15 mouse cellular contexts compared by ENCODE assay signal in the genomic region with DNA sequence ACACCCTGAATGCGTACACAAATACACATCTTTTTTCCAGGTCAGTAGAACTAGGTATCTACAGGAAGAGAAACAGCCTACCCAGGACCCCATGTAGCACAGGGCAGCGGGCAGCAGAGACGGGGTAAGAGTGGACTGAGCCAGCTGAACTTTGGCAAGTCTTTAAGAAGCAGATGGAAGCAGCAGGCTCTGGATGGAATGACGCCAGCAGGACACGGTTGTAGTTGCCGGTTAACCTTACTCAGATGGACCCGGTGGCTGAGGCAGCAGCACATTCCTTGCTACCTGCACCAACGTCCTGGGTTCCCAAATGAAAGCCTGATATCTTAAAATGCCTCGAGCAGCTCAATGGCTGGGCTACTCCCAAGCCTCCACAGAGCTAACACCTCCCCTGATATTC. TPM values are rescaled to one million over a fixed set of nuclear protein-coding genes. Genes with fewer than 3 reads are reported as not detected.
DNase-seq lines count a peak whose midpoint lies in the region; ATAC-seq lines count a peak whose summit lies in the region.
"Had no signal": no experiment of that assay in that cellular context is flagged by ENCODE, and none has a peak within 500 bp of the region (broad histone marks: within the 10 kb centered on the region; RNA-seq: fewer than 3 reads in every experiment).

No protein-coding gene starts in this region.

- DNase-seq in forebrain, embryonic 11.5 days (ENCODE audit: low spot score) = no peak
- DNase-seq in left cerebral cortex, postnatal 4 days = peak; percentile 89
- no peak for DNase-seq in left cerebral cortex, adult 11 months (ENCODE audit: low spot score)
- peak; percentile 73 for DNase-seq in cerebellum, adult 8-10 months
- peak; percentile 58 for DNase-seq in lung, postnatal 10 days
- DNase-seq in frontal cortex, postnatal 10 days (ENCODE audit: low spot score in 2 of 2) = no peak
- no peak for DNase-seq in urinary bladder, postnatal 36 days (ENCODE audit: low spot score in 2 of 2)
- DNase-seq: layer of hippocampus, postnatal 36 days had no signal

- no peak overlapping the region for H3K4me3 ChIP-seq in forebrain, embryonic 15.5 days
- H3K4me3 ChIP-seq in forebrain, embryonic 11.5 days (ENCODE audit: low read depth, low read length) = no peak overlapping the region
- H3K4me3 ChIP-seq: embryonic facial prominence, embryonic 12.5 days; liver, embryonic 12.5 days; midbrain, embryonic 13.5 days had no signal

- intact Hi-C loops in left cerebral cortex, postnatal 4 days (cut with DNase I) = no loop called here

- peaks cover 46% of the 10 kb centered on the region for H3K36me3 ChIP-seq in forebrain, embryonic 15.5 days
- peaks cover 4% of the 10 kb centered on the region; the same call in 1 of the 2 replicates for H3K36me3 ChIP-seq in forebrain, embryonic 11.5 days (ENCODE audit: control insufficient read depth, insufficient read depth, low read length)

- no peaks in the 10 kb centered on the region for H3K27me3 ChIP-seq in forebrain, embryonic 15.5 days
- H3K27me3 ChIP-seq in forebrain, embryonic 11.5 days (ENCODE audit: control insufficient read depth, insufficient read depth, low read length) = no peaks in the 10 kb centered on the region
- H3K27me3 ChIP-seq: embryonic facial prominence, embryonic 12.5 days; liver, embryonic 12.5 days; midbrain, embryonic 13.5 days had no signal

- no peak overlapping the region for H3K4me2 ChIP-seq in forebrain, embryonic 15.5 days (replicated peaks)
- H3K4me2 ChIP-seq in forebrain, embryonic 11.5 days (ENCODE audit: low read depth, low read length, severe bottlenecking) = no peak overlapping the region
- H3K4me2 ChIP-seq: embryonic facial prominence, embryonic 12.5 days; liver, embryonic 12.5 days; midbrain, embryonic 13.5 days had no signal

- no peak overlapping the region for H3K9ac ChIP-seq in forebrain, embryonic 15.5 days (replicated peaks)
- no peak overlapping the region for H3K9ac ChIP-seq in forebrain, embryonic 11.5 days (ENCODE audit: low read length)
- H3K9ac ChIP-seq: embryonic facial prominence, embryonic 12.5 days; liver, embryonic 12.5 days; midbrain, embryonic 13.5 days had no signal

- peaks cover 8% of the 10 kb centered on the region for H3K4me1 ChIP-seq in forebrain, embryonic 15.5 days
- H3K4me1 ChIP-seq in forebrain, embryonic 11.5 days (replicated peaks; ENCODE audit: control insufficient read depth, insufficient read depth, low read length) = no peaks in the 10 kb centered on the region
- H3K4me1 ChIP-seq: midbrain, embryonic 13.5 days had no signal

- no peaks in the 10 kb centered on the region for H3K9me3 ChIP-seq in forebrain, embryonic 15.5 days
- no peaks in the 10 kb centered on the region for H3K9me3 ChIP-seq in forebrain, embryonic 11.5 days (ENCODE audit: control insufficient read depth, low read length)
- H3K9me3 ChIP-seq: embryonic facial prominence, embryonic 12.5 days; liver, embryonic 12.5 days; midbrain, embryonic 13.5 days had no signal

- 67% methylated on average over 9 of the region's 9 CpGs for WGBS in forebrain, embryonic 15.5 days
- 86% methylated on average over 9 of the region's 9 CpGs for WGBS in forebrain, embryonic 11.5 days

- no peak for ATAC-seq in forebrain, embryonic 15.5 days (replicated peaks)
- no peak for ATAC-seq in forebrain, embryonic 11.5 days (replicated peaks; ENCODE audit: low FRiP score)
- ATAC-seq: liver, embryonic 12.5 days; midbrain, embryonic 13.5 days had no signal

- 0 out of 2 replicates have a peak overlapping the region, but pooled peaks have one; percentile 5 for H3K27ac ChIP-seq in forebrain, embryonic 15.5 days (replicated peaks)
- H3K27ac ChIP-seq in forebrain, embryonic 11.5 days (ENCODE audit: low read depth, low read length) = no peak overlapping the region
- H3K27ac ChIP-seq: embryonic facial prominence, embryonic 12.5 days; liver, embryonic 12.5 days; midbrain, embryonic 13.5 days had no signal

RNA-seq across cellular contexts. Expression of a gene that starts 15.2 kb away (rescaled TPM):
- 48.8 and 49.1 TPM in 2 replicates for polyA plus RNA-seq in forebrain, embryonic 15.5 days (2015; fragmentation: Nextera tagmentation; extraction: Ambion mirVana)
- polyA plus RNA-seq in forebrain, embryonic 11.5 days (2014; fragmentation: Nextera tagmentation; extraction: Ambion mirVana) = 59.4 and 66.6 TPM in 2 replicates
- 10 to 100 TPM; 21.8 to 24.4 TPM for total RNA-seq in left cerebral cortex, postnatal 4 days (2021)

RNA-seq across cellular contexts. Expression of a gene that starts 43.4 kb away (rescaled TPM):
- 4.6 and 4.7 TPM in 2 replicates for polyA plus RNA-seq in forebrain, embryonic 15.5 days (2015; fragmentation: Nextera tagmentation; extraction: Ambion mirVana)
- 3.0 TPM in 1 of 2 replicates, not detected in the other for polyA plus RNA-seq in forebrain, embryonic 11.5 days (2014; fragmentation: Nextera tagmentation; extraction: Ambion mirVana)
- total RNA-seq in left cerebral cortex, postnatal 4 days (2021) = 1 to 10 TPM; 2.6 to 3.0 TPM
- total RNA-seq: hematopoietic stem cell, adult 5-6 weeks had no signal
- polyA plus RNA-seq: C2C12; frontal cortex, adult 2 months; midbrain, embryonic 13.5 days had no signal

RNA-seq across cellular contexts. Expression of a gene that starts 43.5 kb away (rescaled TPM):
- polyA plus RNA-seq in forebrain, embryonic 15.5 days (2015; fragmentation: Nextera tagmentation; extraction: Ambion mirVana) = 25.5 and 25.7 TPM in 2 replicates
- polyA plus RNA-seq in forebrain, embryonic 11.5 days (2014; fragmentation: Nextera tagmentation; extraction: Ambion mirVana) = 11.6 and 15.6 TPM in 2 replicates
- total RNA-seq in left cerebral cortex, postnatal 4 days (2021) = 10 to 100 TPM in 1 of 2 experiments, 1 to 10 TPM in 1; 6.1 to 11.1 TPM
- polyA plus RNA-seq: C2C12 had no signal

Comparison
In these comparisons a context has a peak if more than half of its experiments do, and no peak if none do; other contexts are left out.
1. DNase-seq: peak in left cerebral cortex, postnatal 4 days (single experiment), cerebellum, adult 8-10 months (single experiment) and lung, postnatal 10 days (single experiment); none in forebrain, embryonic 11.5 days (single experiment), left cerebral cortex, adult 11 months (single experiment), frontal cortex, postnatal 10 days (0 of 2) and urinary bladder, postnatal 36 days (0 of 2).